Mouse (Mus musculus) heart, postnatal 0 days (tissue): Measurements from ENCODE around the gene Gm20503. TPM values are rescaled to one million over a fixed set of nuclear protein-coding genes. Genes with fewer than 3 reads are reported as not detected.

Source experiments
- ATAC-seq: fragments of 200-750 bp; cut with Nextera tagmentation; 2 replicates; pipeline ENCODE4 v1.8.0; 2017; ENCODE audit warnings: low read depth, moderate number of reproducible peaks, moderate library complexity; ENCODE audit not compliant: insufficient read depth
- DNase-seq: peaks from one replicate; pipeline ENCODE4 v3.0.0-alpha.2; 2016; ENCODE audit warnings: low spot score
- H3K27ac ChIP-seq: fragments of 300-500 bp; sonication (generic); 2 replicates; pipeline ENCODE4 v1.5.1; 2014; ENCODE audit warnings: low read depth, mild to moderate bottlenecking
- H3K27me3 ChIP-seq: fragments of 300-500 bp; sonication (generic); 2 replicates; pipeline ENCODE4 v1.6.1; 2014; ENCODE audit warnings: low read length, mixed read lengths; ENCODE audit not compliant: control insufficient read depth, insufficient read depth
- H3K36me3 ChIP-seq: fragments of 300-500 bp; sonication (generic); replicated peaks from 2 replicates; pipeline ENCODE4 v1.6.1; 2014; ENCODE audit warnings: low read length, mixed read lengths; ENCODE audit not compliant: control insufficient read depth, insufficient read depth
- H3K4me1 ChIP-seq: fragments of 300-500 bp; sonication (generic); 2 replicates; pipeline ENCODE4 v1.6.1; 2014; ENCODE audit warnings: antibody characterized with exemption; ENCODE audit not compliant: control insufficient read depth, insufficient read depth
- H3K4me2 ChIP-seq: fragments of 300-500 bp; sonication (generic); 2 replicates; pipeline ENCODE4 v1.6.1; 2014; ENCODE audit warnings: low read depth, mild to moderate bottlenecking, low read length, moderate library complexity
- H3K4me3 ChIP-seq: fragments of 300-500 bp; sonication (generic); 2 replicates; pipeline ENCODE4 v1.5.1; 2014; ENCODE audit warnings: low read depth, low read length
- H3K9ac ChIP-seq: fragments of 300-500 bp; sonication (generic); replicated peaks from 2 replicates; pipeline ENCODE4 v1.6.1; 2014; ENCODE audit warnings: low read depth, low read length, mixed read lengths
- H3K9me3 ChIP-seq: fragments of 300-500 bp; sonication (generic); replicated peaks from 2 replicates; pipeline ENCODE4 v1.6.1; 2016; ENCODE audit warnings: low read length; ENCODE audit not compliant: control insufficient read depth
- CTCF ChIP-seq: IDR thresholded peaks from 2 replicates; pipeline ENCODE4 v1.5.1; 2016; ENCODE audit warnings: antibody characterized with exemption, control low read depth, low read depth
- EP300 ChIP-seq: IDR thresholded peaks from 2 replicates; pipeline ENCODE4 v1.6.1; 2016; ENCODE audit warnings: antibody characterized with exemption, low read depth
- WGBS: fragments of 180-500 bp; shearing (Covaris S2); extraction: QIAGEN DNeasy Blood & Tissue Kit; methylation state at CpG from one replicate; pipeline ENCODE4 v1.1.7; 2014; 5-methylcytosine and 5-hydroxymethylcytosine counted together
- polyA plus RNA-seq: library from polyadenylated mRNA; unstranded; fragments of >200 nt; fragmentation: Nextera tagmentation; extraction: Ambion mirVana; gene quantifications from 2 replicates; pipeline ENCODE4 v1.2.1, GENCODE M21; 2015
- total RNA-seq: library from RNA; depleted of rRNA; stranded (reverse); fragments of >200 nt; gene quantifications from 2 replicates; pipeline ENCODE4 v1.2.3, GENCODE M21; 2014; ENCODE audit warnings: low replicate concordance

Gene Gm20503
- total and polyA plus RNA-seq, 2 experiments from 2014 or later: 19.8 TPM; not detected in 1

GRCm38 (mm10) chr4:58997081-58997480 lies 5.9 kb upstream of the Gm20503 start:
- Histone ChIP-seq H3K4me2 (no peak overlapping the region), H3K9me3 (no peaks in the 10 kb centered on the region), H3K36me3 (no peaks in the 10 kb centered on the region), H3K9ac (no peak overlapping the region), H3K4me1 (0 out of 2 replicates have a peak, but pooled peaks cover 6% of the 10 kb centered on the region), H3K4me3 (no peak overlapping the region), H3K27me3 (no peaks in the 10 kb centered on the region), H3K27ac (no peak overlapping the region)
- DNase-seq: no peak
- WGBS: 33% methylated on average over 5 of the region's 5 CpGs
- no peak for ATAC-seq
- TF ChIP-seq CTCF (no peak), EP300 (no peak)

DNA sequence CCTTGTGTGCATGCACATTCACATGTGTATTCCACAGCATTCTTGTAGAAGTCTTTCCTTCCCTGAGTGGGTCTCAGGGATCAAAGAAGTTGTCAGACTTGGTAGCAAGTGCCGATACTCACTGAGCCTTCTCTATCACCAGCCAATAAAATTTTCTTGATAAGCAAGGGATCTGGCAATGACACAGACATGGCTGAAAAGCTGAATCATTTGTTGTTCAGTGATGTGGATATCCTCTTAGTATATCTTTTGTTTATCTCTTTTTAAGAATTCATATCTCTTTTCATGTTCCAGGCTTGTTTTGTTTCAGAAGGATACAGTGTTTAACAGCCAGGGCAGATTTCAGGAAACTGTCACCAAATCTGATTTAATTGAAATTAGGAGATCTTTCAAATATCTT lies 4.3 kb upstream of the Gm20503 start:
- Histone ChIP-seq H3K27me3 (no peaks in the 10 kb centered on the region), H3K36me3 (no peaks in the 10 kb centered on the region), H3K4me1 (0 out of 2 replicates have a peak, but pooled peaks cover 6% of the 10 kb centered on the region), H3K4me3 (no peak overlapping the region), H3K4me2 (no peak overlapping the region), H3K9ac (no peak overlapping the region), H3K9me3 (no peaks in the 10 kb centered on the region), H3K27ac (no peak overlapping the region)
- DNase-seq: no peak
- no peak for TF ChIP-seq EP300
- TF ChIP-seq CTCF: no peak
- no peak for ATAC-seq
- WGBS: 65% methylated on average over 1 of the region's 1 CpGs

- Histone ChIP-seq H3K9me3 (no peaks in the 10 kb centered on the region), H3K4me3 (no peak overlapping the region), H3K4me2 (no peak overlapping the region), H3K4me1 (peaks cover 13% of the 10 kb centered on the region), H3K36me3 (no peaks in the 10 kb centered on the region), H3K27ac (no peak overlapping the region), H3K27me3 (no peaks in the 10 kb centered on the region), H3K9ac (no peak overlapping the region)
- 7% methylated on average over 2 of the region's 2 CpGs for WGBS
- peak; percentile 88 for TF ChIP-seq CTCF
- no peak for TF ChIP-seq EP300
- peak; percentile 61 for DNase-seq
- ATAC-seq: no peak
Observed at GRCm38 (mm10) chr4:58999686-59000085, 3.3 kb upstream of the Gm20503 start.

- WGBS: 0% methylated on average over 2 of the region's 2 CpGs
- TF ChIP-seq EP300: no peak
- peak; percentile 41 for TF ChIP-seq CTCF
- DNase-seq (no peak), ATAC-seq (no peak)
- Histone ChIP-seq H3K9ac (no peak overlapping the region), H3K4me1 (peaks cover 22% of the 10 kb centered on the region), H3K36me3 (no peaks in the 10 kb centered on the region), H3K4me3 (no peak overlapping the region), H3K27ac (no peak overlapping the region), H3K4me2 (no peak overlapping the region), H3K9me3 (no peaks in the 10 kb centered on the region), H3K27me3 (no peaks in the 10 kb centered on the region)
Observed at GRCm38 (mm10) chr4:59000614-59001013, 2.4 kb upstream of the Gm20503 start.

DNA sequence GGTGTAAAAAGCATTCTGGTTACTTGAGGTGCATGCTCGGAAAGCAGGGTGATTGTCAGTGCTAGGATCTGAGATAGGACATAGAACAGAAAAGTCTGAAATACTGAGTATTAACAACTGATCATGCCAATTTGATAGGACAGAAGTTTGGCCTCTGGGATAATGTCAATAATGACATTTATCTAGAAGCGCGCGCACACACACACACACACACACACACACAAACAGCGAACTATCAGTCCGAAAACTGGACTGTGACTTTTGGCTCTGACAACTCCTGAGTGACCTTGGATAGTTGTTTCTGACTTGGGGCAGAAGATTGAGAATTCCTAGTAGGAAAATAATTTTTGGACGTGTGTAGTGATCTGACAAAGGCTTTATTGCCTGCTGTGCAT lies 793 bp downstream of the Gm20503 start:
- Histone ChIP-seq H3K9ac (peak overlapping the region; percentile 87), H3K4me3 (peak overlapping the region; percentile 90), H3K9me3 (no peaks in the 10 kb centered on the region), H3K27me3 (no peaks in the 10 kb centered on the region), H3K27ac (peak overlapping the region; percentile 90; the same call in 1 of the 2 replicates), H3K36me3 (no peaks in the 10 kb centered on the region), H3K4me1 (peaks cover 23% of the 10 kb centered on the region), H3K4me2 (peak overlapping the region; percentile 84)
- TF ChIP-seq EP300: no peak
- no peak for TF ChIP-seq CTCF
- ATAC-seq (no peak), DNase-seq (no peak)
- 10% methylated on average over 7 of the region's 7 CpGs for WGBS

DNA sequence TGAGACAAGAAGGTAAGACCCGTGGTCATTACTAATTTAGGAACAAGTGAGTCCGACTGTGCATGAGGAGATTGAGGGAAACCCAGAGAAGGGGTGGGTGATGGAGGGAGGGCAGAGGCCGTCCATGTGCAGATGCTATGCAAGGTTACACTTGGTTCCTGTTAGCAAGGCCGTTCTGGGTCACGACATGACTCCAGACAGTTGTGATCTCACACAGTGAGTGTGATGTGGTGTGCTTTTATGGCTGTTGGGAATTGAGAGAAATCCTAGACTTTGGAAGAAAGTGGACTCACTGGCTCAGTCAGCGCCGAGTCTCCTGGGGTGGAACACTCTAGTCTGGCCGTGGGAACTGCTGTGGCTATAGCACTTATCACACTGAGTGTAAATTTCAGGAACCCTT lies 3.2 kb downstream of the Gm20503 start:
- no peaks in the 10 kb centered on the region for H3K9me3 ChIP-seq
- H3K4me2 ChIP-seq: no peak overlapping the region
- no peak overlapping the region for H3K9ac ChIP-seq
- no peak overlapping the region for H3K27ac ChIP-seq
- no peaks in the 10 kb centered on the region for H3K27me3 ChIP-seq
- TF ChIP-seq EP300 (no peak), CTCF (no peak)
- DNase-seq: no peak
- 59% methylated on average over 8 of the region's 8 CpGs for WGBS
- no peak for ATAC-seq
- no peaks in the 10 kb centered on the region for H3K36me3 ChIP-seq
- no peak overlapping the region for H3K4me3 ChIP-seq
- peaks cover 35% of the 10 kb centered on the region for H3K4me1 ChIP-seq
